Mouse (Mus musculus): Measurements from ENCODE around the gene Pdzk1ip1. TPM values are rescaled to one million over a fixed set of nuclear protein-coding genes. Genes with fewer than 3 reads are reported as not detected.

The Pdzk1ip1 gene
- polyA plus RNA-seq, 1 experiment = 1.5 TPM

DNA sequence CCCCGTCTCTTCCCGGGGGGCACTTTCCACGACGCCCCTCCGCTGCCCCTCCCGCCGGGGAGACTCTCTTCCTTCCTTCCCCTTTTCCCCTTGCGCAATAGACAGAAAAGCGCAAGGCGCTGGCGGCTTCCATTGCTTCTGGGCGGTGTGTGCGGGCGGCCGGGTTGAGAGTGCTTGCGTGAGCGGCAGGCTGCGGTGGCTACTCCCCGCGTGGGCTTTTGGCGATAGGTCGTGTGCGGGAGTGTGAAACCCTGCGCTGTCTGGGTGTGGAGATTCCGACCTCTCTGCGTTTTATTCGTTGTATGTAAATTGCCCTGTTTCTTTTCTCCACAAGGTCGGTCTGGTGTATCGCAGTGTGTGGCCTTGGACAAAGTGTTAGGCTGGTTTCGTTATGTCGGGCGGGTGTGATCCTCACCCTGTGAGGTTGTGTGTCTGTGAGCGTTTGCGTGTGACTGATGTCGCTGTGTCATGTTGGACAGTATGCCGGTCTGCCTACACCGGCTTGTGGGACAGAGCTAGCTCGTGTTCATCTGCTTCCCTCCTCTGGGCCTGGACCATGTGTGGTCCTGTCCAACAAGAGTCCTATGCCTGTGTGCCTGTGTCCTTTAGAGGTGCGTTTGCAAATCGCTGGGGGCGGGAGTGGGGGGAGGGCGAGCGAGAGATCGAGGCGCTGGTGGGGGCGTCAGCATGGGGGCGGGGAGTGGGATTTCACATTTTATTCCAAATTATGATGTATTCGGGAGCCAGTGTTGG is 31.4 kb upstream of the Pdzk1ip1 start:
- no peak for TF ChIP-seq POLR2A (IDR thresholded peaks at IDR 0.05; ENCODE audit: borderline replicate concordance, low read depth, low read length)
- TF ChIP-seq CTCF (IDR thresholded peaks at IDR 0.05; ENCODE audit: low read depth, low read length) = no peak
- peaks cover 18% of the 10 kb centered on the region for H3K4me1 ChIP-seq (ENCODE audit: control insufficient read depth, insufficient read depth, low read length)
- peak overlapping the region; percentile 75 for H3K4me3 ChIP-seq (ENCODE audit: insufficient read depth, low read length)
- H3K27ac ChIP-seq (ENCODE audit: insufficient read depth, low read depth, low read length) = peak overlapping the region; percentile 65

DNA sequence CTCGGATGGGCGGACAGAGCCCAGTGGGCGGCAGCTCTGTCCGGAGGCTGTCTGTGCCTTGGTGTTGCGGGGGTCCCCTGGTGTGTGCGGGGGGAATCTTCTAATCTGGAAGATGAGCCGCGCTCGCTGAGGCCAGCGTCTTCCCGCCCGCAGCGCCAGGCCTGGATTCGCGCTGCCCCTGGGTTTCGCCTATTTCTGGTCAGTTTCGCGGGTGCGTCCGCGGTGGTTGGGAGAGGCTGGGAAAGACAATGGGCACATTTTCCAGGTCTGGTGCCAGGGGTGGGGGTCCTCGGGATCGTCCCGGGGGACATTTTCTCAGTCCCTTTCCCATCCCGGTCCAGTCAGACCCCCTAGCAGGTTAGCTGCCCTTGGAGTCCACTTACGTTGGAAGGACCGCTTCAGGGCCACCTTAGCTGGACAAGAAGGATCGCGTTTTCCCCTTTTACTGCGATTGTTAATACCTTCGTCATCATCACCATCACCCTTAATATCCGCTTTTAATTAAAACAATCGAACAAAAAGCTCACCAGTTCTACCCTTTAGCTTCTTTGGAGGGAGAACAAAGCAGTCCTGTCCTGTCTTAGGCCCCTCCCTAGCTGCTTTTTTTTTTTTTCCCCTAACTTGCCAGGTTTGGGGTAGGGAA is 30.7 kb upstream of the Pdzk1ip1 start:
- Histone ChIP-seq H3K4me3 (ENCODE audit: insufficient read depth, low read length) (peak overlapping the region; percentile 75), H3K4me1 (ENCODE audit: control insufficient read depth, insufficient read depth, low read length) (peaks cover 14% of the 10 kb centered on the region), H3K27ac (ENCODE audit: insufficient read depth, low read depth, low read length) (peak overlapping the region; percentile 32)
- TF ChIP-seq CTCF (IDR thresholded peaks at IDR 0.05; ENCODE audit: low read depth, low read length) (no peak), POLR2A (IDR thresholded peaks at IDR 0.05; ENCODE audit: borderline replicate concordance, low read depth, low read length) (no peak)

DNA sequence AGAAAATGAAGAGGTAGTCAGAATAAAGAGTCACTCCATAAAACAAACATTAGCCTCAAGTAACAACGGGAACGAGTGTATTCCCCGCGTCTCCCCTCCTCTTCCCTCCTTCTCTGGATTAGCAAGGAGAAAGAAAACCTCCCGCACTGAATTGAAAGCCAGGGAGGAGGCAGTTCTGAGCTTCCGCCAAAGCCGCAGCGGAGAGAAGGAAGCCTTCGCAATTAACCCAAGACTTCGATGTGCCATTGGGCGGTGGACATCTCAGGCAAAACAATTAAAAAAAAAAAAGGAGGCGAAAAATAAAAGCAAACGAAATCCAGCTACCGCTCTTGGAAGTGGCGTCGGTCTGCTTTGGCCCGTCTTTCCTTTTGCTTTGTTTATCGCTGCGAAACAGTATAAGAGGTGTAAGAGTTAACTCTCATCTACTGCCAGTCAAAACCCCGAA is 30.2 kb upstream of the Pdzk1ip1 start:
- H3K4me1 ChIP-seq (ENCODE audit: control insufficient read depth, insufficient read depth, low read length) = peaks cover 9% of the 10 kb centered on the region
- peak overlapping the region; percentile 75 for H3K4me3 ChIP-seq (ENCODE audit: insufficient read depth, low read length)
- TF ChIP-seq POLR2A (IDR thresholded peaks at IDR 0.05; ENCODE audit: borderline replicate concordance, low read depth, low read length) (no peak), CTCF (IDR thresholded peaks at IDR 0.05; ENCODE audit: low read depth, low read length) (no peak)
- peak overlapping the region; percentile 32 for H3K27ac ChIP-seq (ENCODE audit: insufficient read depth, low read depth, low read length)

DNA sequence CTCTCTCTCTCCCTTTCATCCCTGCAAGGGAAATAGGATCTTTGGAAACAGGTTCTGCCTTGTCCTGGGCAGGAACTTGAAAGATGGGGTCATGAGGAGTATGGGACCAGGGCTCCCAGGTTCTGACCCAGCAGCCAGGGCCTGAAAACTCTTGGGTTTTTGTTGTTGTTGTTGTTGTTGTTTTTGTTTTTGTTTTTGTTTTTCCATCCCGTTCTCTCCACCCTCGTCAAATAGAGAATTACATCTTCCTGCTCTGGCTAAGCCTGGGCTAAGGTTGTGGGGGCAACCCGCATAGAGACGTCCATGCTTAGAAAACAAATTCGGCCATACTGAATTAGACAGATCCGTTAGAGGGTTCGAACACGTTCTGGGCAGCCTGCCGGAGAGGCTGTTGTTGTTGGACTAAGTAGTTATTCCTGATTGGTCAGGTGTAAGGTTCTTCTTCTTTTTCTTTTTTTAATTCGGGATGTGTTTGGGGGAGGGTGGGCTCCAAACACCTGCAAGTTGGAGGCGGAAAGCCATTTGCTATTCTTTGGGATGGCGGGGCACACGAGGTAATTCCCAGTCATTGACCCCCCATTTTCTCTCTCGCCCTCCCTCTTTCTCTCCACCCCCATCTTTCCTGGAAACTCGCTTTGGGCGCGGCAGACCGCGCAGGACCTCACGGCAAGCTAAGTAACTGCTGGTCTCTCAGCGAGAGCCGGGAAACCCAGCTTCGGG is 29.5 kb upstream of the Pdzk1ip1 start:
- TF ChIP-seq CTCF (IDR thresholded peaks at IDR 0.05; ENCODE audit: low read depth, low read length) (no peak), POLR2A (IDR thresholded peaks at IDR 0.05; ENCODE audit: borderline replicate concordance, low read depth, low read length) (no peak)
- peaks cover 14% of the 10 kb centered on the region for H3K4me1 ChIP-seq (ENCODE audit: control insufficient read depth, insufficient read depth, low read length)
- peak overlapping the region; percentile 75 for H3K4me3 ChIP-seq (ENCODE audit: insufficient read depth, low read length)
- no peak overlapping the region for H3K27ac ChIP-seq (ENCODE audit: insufficient read depth, low read depth, low read length)

DNA sequence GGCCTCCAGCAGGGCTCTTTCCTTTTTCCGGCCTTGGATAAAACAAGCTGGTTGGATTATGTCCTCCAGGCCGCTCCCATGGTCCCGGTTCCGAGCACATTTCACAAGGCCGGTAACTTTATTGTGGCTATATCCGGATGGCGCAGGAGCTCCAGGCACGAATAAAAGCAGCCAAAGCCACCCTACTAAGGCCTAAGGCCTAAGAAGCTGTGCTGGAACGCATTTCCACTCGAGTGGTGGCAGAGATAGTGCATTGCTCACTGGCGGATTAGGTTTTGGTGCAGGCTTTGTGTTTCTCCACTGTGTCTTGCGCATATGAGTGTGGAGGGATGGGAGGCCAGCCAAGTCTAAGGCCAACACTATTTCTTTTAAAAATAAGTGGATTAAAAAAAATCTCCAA is 28.6 kb upstream of the Pdzk1ip1 start:
- TF ChIP-seq CTCF (IDR thresholded peaks at IDR 0.05; ENCODE audit: low read depth, low read length) = no peak
- TF ChIP-seq POLR2A (IDR thresholded peaks at IDR 0.05; ENCODE audit: borderline replicate concordance, low read depth, low read length) = no peak
- H3K4me3 ChIP-seq (ENCODE audit: insufficient read depth, low read length) = no peak overlapping the region
- no peak overlapping the region for H3K27ac ChIP-seq (ENCODE audit: insufficient read depth, low read depth, low read length)
- peaks cover 14% of the 10 kb centered on the region for H3K4me1 ChIP-seq (ENCODE audit: control insufficient read depth, insufficient read depth, low read length)

GRCm38 (mm10) chr4:115060753-115061152 is 27.8 kb upstream of the Pdzk1ip1 start:
- Histone ChIP-seq H3K4me3 (ENCODE audit: insufficient read depth, low read length) (no peak overlapping the region), H3K4me1 (ENCODE audit: control insufficient read depth, insufficient read depth, low read length) (peaks cover 18% of the 10 kb centered on the region), H3K27ac (ENCODE audit: insufficient read depth, low read depth, low read length) (no peak overlapping the region)
- TF ChIP-seq CTCF (IDR thresholded peaks at IDR 0.05; ENCODE audit: low read depth, low read length) (no peak), POLR2A (IDR thresholded peaks at IDR 0.05; ENCODE audit: borderline replicate concordance, low read depth, low read length) (no peak)

GRCm38 (mm10) chr4:115062540-115062874 is 26.0 kb upstream of the Pdzk1ip1 start:
- H3K27ac ChIP-seq (ENCODE audit: insufficient read depth, low read depth, low read length) = peak overlapping the region; percentile 44; the same call in 1 of the 2 replicates

DNA sequence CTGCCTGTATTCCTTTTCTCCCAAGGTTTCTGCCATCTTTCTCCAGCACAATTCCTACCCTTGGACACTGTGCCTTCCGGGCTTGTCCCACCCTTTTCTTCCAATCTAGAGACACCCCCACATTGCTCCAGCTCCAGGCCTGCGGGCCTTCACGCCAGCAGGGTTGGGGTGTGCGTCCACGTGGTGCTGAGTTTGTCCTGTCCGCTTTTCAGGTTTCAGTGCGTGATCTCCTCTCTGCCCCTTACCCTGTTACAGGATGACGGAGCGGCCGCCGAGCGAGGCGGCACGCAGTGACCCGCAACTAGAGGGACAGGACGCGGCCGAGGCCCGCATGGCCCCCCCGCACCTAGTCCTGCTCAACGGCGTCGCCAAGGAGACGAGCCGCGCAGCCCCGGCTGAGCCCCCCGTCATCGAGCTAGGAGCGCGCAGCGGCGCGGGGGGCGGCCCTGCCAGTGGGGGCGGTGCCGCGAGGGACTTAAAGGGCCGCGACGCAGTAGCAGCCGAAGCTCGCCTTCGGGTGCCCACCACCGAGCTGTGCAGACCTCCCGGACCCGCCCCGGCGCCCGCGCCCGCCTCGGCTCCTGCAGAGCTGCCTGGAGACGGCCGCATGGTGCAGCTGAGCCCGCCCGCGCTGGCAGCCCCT is 25.5 kb upstream of the Pdzk1ip1 start:
- peak overlapping the region; percentile 80 for H3K4me3 ChIP-seq (ENCODE audit: insufficient read depth, low read length)
- H3K27ac ChIP-seq (ENCODE audit: insufficient read depth, low read depth, low read length) = peak overlapping the region; percentile 44; the same call in 1 of the 2 replicates
- H3K4me1 ChIP-seq (ENCODE audit: control insufficient read depth, insufficient read depth, low read length) = peaks cover 15% of the 10 kb centered on the region
- TF ChIP-seq POLR2A (IDR thresholded peaks at IDR 0.05; ENCODE audit: borderline replicate concordance, low read depth, low read length) = no peak

More at GRCm38 (mm10) chr4:115062540-115062874, 26.0 kb upstream of the Pdzk1ip1 start:
- TF ChIP-seq CTCF (IDR thresholded peaks at IDR 0.05; ENCODE audit: low read depth, low read length) (no peak), POLR2A (IDR thresholded peaks at IDR 0.05; ENCODE audit: borderline replicate concordance, low read depth, low read length) (no peak)
- Histone ChIP-seq H3K4me1 (ENCODE audit: control insufficient read depth, insufficient read depth, low read length) (peaks cover 15% of the 10 kb centered on the region), H3K4me3 (ENCODE audit: insufficient read depth, low read length) (peak overlapping the region; percentile 80)

DNA sequence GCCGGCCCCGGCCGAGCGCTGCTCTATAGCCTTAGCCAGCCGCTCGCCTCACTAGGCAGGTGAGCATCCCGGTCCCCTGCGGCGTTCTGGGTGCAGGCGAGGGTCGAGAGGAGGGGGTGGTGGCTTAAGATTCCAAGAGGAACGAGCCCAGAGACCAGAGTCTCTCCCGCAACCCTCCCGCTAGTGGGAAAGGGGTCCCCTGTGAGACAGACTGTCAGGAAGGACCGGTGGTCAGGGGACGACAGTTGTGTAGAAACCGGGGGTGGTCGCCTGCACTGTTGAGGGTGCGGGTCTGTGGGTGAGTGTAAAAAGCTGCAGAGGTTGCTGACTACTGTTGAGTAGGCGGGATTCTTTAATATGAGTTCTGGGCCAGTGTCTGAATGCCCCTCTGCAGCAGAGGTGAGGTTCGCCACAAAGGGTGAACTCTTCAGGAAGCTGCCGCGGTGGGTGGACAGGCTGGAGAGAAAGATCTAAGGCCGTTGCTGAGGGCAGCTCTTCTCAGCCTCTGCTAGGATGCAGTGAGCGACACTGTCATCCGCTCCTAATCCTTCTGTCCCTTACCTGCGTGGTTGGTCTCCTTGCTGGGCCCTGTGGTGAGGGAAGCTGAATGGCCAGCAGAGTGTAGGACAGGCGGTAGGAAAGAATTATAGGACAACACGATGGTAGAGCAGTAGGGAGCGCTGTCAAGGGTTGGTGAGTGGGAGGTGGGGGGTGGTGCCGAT is 24.8 kb upstream of the Pdzk1ip1 start:
- peaks cover 12% of the 10 kb centered on the region for H3K4me1 ChIP-seq (ENCODE audit: control insufficient read depth, insufficient read depth, low read length)
- peak overlapping the region; percentile 80 for H3K4me3 ChIP-seq (ENCODE audit: insufficient read depth, low read length)
- TF ChIP-seq CTCF (IDR thresholded peaks at IDR 0.05; ENCODE audit: low read depth, low read length) = no peak
- TF ChIP-seq POLR2A (IDR thresholded peaks at IDR 0.05; ENCODE audit: borderline replicate concordance, low read depth, low read length) = no peak
- H3K27ac ChIP-seq (ENCODE audit: insufficient read depth, low read depth, low read length) = no peak overlapping the region

Measured in bone marrow macrophage, adult 2 months (primary cell).